Mouse (Mus musculus): ENCODE results near the gene Creb5. TPM values are rescaled to one million over a fixed set of nuclear protein-coding genes. Genes with fewer than 3 reads are reported as not detected.

Gene Creb5
- polyA plus RNA-seq, 1 experiment = 6.0 TPM

- WGBS = 92% methylated on average over 14 of the region's 14 CpGs
- Histone ChIP-seq H3K27me3 (ENCODE audit: control insufficient read depth, insufficient read depth, low read length) (no peaks in the 10 kb centered on the region), H3K4me1 (ENCODE audit: control insufficient read depth, insufficient read depth, low read length) (no peaks in the 10 kb centered on the region), H3K27ac (ENCODE audit: insufficient read depth, low read length) (no peak overlapping the region), H3K4me3 (replicated peaks; ENCODE audit: insufficient read depth, low read depth, low read length) (no peak overlapping the region)
- TF ChIP-seq CTCF (IDR thresholded peaks at IDR 0.05; ENCODE audit: borderline replicate concordance, insufficient read depth, low read depth, low read length) = no peak
- no peak for DNase-seq
These were observed 398.3 kb downstream of the Creb5 start for GRCm38 (mm10) chr6:53685323-53685722.

- Histone ChIP-seq H3K27ac (ENCODE audit: insufficient read depth, low read length) (no peak overlapping the region), H3K4me1 (ENCODE audit: control insufficient read depth, insufficient read depth, low read length) (no peaks in the 10 kb centered on the region), H3K27me3 (ENCODE audit: control insufficient read depth, insufficient read depth, low read length) (no peaks in the 10 kb centered on the region), H3K4me3 (replicated peaks; ENCODE audit: insufficient read depth, low read depth, low read length) (no peak overlapping the region)
- TF ChIP-seq POLR2A (IDR thresholded peaks at IDR 0.05; ENCODE audit: borderline replicate concordance, insufficient read depth, low read length) (no peak), CTCF (IDR thresholded peaks at IDR 0.05; ENCODE audit: borderline replicate concordance, insufficient read depth, low read depth, low read length) (no peak)
- 81% methylated on average over 7 of the region's 7 CpGs for WGBS
- no peak for DNase-seq
These were observed 401.9 kb downstream of the Creb5 start for GRCm38 (mm10) chr6:53688762-53689477.

DNA sequence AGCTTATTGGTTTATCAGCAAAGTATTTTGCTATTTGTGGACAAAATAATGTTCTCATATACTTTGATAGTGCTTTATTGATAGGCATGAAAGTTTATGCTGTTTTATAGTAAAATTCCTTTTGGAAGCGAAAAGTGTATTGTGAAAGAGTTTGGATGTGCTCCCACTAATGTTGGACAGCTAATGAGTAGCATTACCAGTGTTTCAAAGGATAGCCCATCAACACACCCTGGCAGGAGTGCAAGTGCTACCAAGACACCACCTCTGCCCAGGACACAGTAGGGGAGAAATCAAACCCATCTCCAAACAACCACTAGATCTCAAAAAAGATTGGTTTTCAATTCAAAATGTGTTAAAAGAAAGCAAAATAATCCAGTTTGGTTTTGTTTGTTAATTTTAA lies 403.9 kb downstream of the Creb5 start:
- Histone ChIP-seq H3K4me3 (replicated peaks; ENCODE audit: insufficient read depth, low read depth, low read length) (no peak overlapping the region), H3K27me3 (ENCODE audit: control insufficient read depth, insufficient read depth, low read length) (no peaks in the 10 kb centered on the region), H3K27ac (ENCODE audit: insufficient read depth, low read length) (no peak overlapping the region), H3K4me1 (ENCODE audit: control insufficient read depth, insufficient read depth, low read length) (peaks cover 4% of the 10 kb centered on the region; the same call in 1 of the 2 replicates)
- no peak for TF ChIP-seq POLR2A (IDR thresholded peaks at IDR 0.05; ENCODE audit: borderline replicate concordance, insufficient read depth, low read length)
- TF ChIP-seq CTCF (IDR thresholded peaks at IDR 0.05; ENCODE audit: borderline replicate concordance, insufficient read depth, low read depth, low read length) = no peak
- 85% methylated on average over 1 of the region's 1 CpGs for WGBS
- DNase-seq = no peak

DNA sequence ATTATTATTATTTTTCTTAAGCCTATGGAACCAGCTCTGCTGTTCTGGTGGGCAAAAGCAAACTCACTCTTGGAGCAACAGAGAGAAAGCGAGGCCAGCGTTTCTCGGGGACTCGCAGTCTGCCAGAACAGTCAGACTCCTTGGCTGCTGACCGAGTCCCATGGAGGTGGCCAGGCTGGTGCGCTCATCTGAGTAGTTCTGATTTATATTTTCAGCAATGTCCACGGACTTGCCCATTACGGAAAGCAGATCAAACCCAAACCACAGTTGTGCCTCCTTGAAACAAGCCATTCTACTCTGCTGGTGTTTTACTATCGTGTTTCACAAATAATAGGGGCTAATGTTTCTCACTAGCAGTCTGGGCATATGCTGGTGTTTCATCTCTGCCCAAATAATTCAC lies 408.1 kb downstream of the Creb5 start:
- 12% methylated on average over 9 of the region's 9 CpGs for WGBS
- H3K4me1 ChIP-seq (ENCODE audit: control insufficient read depth, insufficient read depth, low read length) = peaks cover 4% of the 10 kb centered on the region; the same call in 1 of the 2 replicates
- TF ChIP-seq POLR2A (IDR thresholded peaks at IDR 0.05; ENCODE audit: borderline replicate concordance, insufficient read depth, low read length) (no peak), CTCF (IDR thresholded peaks at IDR 0.05; ENCODE audit: borderline replicate concordance, insufficient read depth, low read depth, low read length) (no peak)
- no peak overlapping the region for H3K4me3 ChIP-seq (replicated peaks; ENCODE audit: insufficient read depth, low read depth, low read length)
- no peaks in the 10 kb centered on the region for H3K27me3 ChIP-seq (ENCODE audit: control insufficient read depth, insufficient read depth, low read length)
- no peak overlapping the region for H3K27ac ChIP-seq (ENCODE audit: insufficient read depth, low read length)
- peak; percentile 72 to 81 for DNase-seq

DNA sequence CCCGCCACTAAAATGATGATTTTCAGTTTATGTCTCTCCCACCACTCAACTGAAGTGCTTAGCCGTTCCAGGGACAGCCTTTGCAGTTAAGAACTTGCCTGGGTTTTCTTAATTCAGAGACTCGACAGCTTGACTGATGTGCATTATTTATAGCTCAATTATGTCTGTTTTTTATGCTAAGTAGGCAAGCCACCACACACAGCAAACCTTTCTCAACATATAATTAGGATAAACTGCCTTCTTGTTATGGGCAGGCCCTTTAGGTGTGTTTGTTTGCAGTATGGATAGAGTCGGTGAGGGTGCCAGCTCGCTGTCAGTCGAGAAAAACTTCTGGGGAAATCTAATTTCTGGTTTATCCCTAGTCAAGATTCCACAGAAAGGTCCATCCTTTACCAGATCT lies 409.4 kb downstream of the Creb5 start:
- H3K4me1 ChIP-seq (ENCODE audit: control insufficient read depth, insufficient read depth, low read length) = peaks cover 4% of the 10 kb centered on the region; the same call in 1 of the 2 replicates
- no peak overlapping the region for H3K4me3 ChIP-seq (replicated peaks; ENCODE audit: insufficient read depth, low read depth, low read length)
- TF ChIP-seq POLR2A (IDR thresholded peaks at IDR 0.05; ENCODE audit: borderline replicate concordance, insufficient read depth, low read length) = no peak
- TF ChIP-seq CTCF (IDR thresholded peaks at IDR 0.05; ENCODE audit: borderline replicate concordance, insufficient read depth, low read depth, low read length) = no peak
- 92% methylated on average over 6 of the region's 6 CpGs for WGBS
- no peak overlapping the region for H3K27ac ChIP-seq (ENCODE audit: insufficient read depth, low read length)
- DNase-seq = no peak
- no peaks in the 10 kb centered on the region for H3K27me3 ChIP-seq (ENCODE audit: control insufficient read depth, insufficient read depth, low read length)

DNA sequence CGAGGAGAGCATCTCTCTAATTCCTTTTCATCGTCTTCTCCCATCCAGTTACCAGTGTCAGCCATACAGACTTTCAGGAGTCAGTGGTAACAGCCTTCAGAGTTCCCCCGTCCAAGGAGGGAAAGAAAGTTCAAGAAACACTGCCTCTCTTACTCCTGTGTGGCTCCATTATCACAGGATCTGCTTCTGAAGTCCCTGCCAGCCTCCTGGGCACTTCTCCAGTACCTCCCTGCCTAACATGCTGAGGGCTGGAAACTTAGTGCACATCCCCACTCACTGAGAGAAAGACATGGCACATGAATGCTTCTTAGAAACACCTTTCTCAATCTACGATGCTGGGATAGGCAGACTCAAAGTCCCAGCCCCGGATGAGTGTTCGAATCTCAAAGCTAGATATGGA lies 409.9 kb downstream of the Creb5 start:
- peak; percentile 38 to 45 for DNase-seq
- Histone ChIP-seq H3K4me3 (replicated peaks; ENCODE audit: insufficient read depth, low read depth, low read length) (no peak overlapping the region), H3K27ac (ENCODE audit: insufficient read depth, low read length) (no peak overlapping the region), H3K4me1 (ENCODE audit: control insufficient read depth, insufficient read depth, low read length) (peaks cover 4% of the 10 kb centered on the region; the same call in 1 of the 2 replicates), H3K27me3 (ENCODE audit: control insufficient read depth, insufficient read depth, low read length) (no peaks in the 10 kb centered on the region)
- WGBS = 65% methylated on average over 6 of the region's 6 CpGs
- TF ChIP-seq POLR2A (IDR thresholded peaks at IDR 0.05; ENCODE audit: borderline replicate concordance, insufficient read depth, low read length) (no peak), CTCF (IDR thresholded peaks at IDR 0.05; ENCODE audit: borderline replicate concordance, insufficient read depth, low read depth, low read length) (no peak)

GRCm38 (mm10) chr6:53698128-53698749 lies 411.2 kb downstream of the Creb5 start:
- WGBS = 70% methylated on average over 15 of the region's 15 CpGs
- H3K4me3 ChIP-seq (replicated peaks; ENCODE audit: insufficient read depth, low read depth, low read length) = no peak overlapping the region
- TF ChIP-seq POLR2A (IDR thresholded peaks at IDR 0.05; ENCODE audit: borderline replicate concordance, insufficient read depth, low read length) = no peak
- TF ChIP-seq CTCF (IDR thresholded peaks at IDR 0.05; ENCODE audit: borderline replicate concordance, insufficient read depth, low read depth, low read length) = no peak
- H3K27me3 ChIP-seq (ENCODE audit: control insufficient read depth, insufficient read depth, low read length) = no peaks in the 10 kb centered on the region
- no peak for DNase-seq
- peaks cover 4% of the 10 kb centered on the region; the same call in 1 of the 2 replicates for H3K4me1 ChIP-seq (ENCODE audit: control insufficient read depth, insufficient read depth, low read length)
- no peak overlapping the region for H3K27ac ChIP-seq (ENCODE audit: insufficient read depth, low read length)

DNA sequence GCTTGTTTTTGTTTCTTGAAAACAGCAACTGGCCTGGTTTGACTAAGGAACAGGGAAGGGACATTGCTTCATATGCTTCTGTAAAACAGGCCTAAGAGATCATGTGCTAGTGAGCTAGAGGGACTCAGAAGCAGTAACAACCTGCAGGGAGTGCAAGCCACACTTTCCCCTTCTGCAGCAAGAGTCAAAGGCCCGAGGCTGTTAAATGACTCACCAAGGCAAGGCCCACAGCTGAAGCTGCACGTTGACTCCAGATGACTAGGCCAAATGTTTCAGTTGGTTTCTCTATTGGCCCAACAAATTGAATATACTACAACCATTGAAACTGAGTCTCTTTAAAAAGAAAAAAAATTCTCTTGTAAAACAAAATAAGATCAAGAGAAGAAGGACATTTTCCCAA lies 417.4 kb downstream of the Creb5 start:
- H3K4me3 ChIP-seq (replicated peaks; ENCODE audit: insufficient read depth, low read depth, low read length) = no peak overlapping the region
- no peaks in the 10 kb centered on the region for H3K4me1 ChIP-seq (ENCODE audit: control insufficient read depth, insufficient read depth, low read length)
- 62% methylated on average over 2 of the region's 2 CpGs for WGBS
- H3K27ac ChIP-seq (ENCODE audit: insufficient read depth, low read length) = no peak overlapping the region
- no peak for TF ChIP-seq CTCF (IDR thresholded peaks at IDR 0.05; ENCODE audit: borderline replicate concordance, insufficient read depth, low read depth, low read length)
- TF ChIP-seq POLR2A (IDR thresholded peaks at IDR 0.05; ENCODE audit: borderline replicate concordance, insufficient read depth, low read length) = no peak
- DNase-seq = no peak
- H3K27me3 ChIP-seq (ENCODE audit: control insufficient read depth, insufficient read depth, low read length) = no peaks in the 10 kb centered on the region

Data from cerebellum, adult 2 months (tissue).